Mouse (Mus musculus) limb, embryonic 12.5 days (tissue): ENCODE results near the gene Sec23ip. TPM values are rescaled to one million over a fixed set of nuclear protein-coding genes. Genes with fewer than 3 reads are reported as not detected.
A peak's percentile ranks its signal among the peaks of the same experiment; 100 is the strongest.

ENCODE experiments used
- ATAC-seq: fragments of 200-750 bp; cut with Nextera tagmentation; 2 replicates; pipeline ENCODE4 v1.8.0; 2017; ENCODE audit warnings: low read depth, moderate TSS enrichment; ENCODE audit not compliant: insufficient number of reproducible peaks, insufficient read depth, low FRiP score, low TSS enrichment
- H3K27ac ChIP-seq: fragments of 300-500 bp; sonication (generic); 2 replicates; pipeline ENCODE4 v1.5.1; 2016; ENCODE audit warnings: mild to moderate bottlenecking, moderate library complexity
- H3K27me3 ChIP-seq: fragments of 300-500 bp; sonication (generic); 2 replicates; pipeline ENCODE4 v1.6.1; 2016; ENCODE audit warnings: mild to moderate bottlenecking, moderate library complexity
- H3K36me3 ChIP-seq: fragments of 300-500 bp; sonication (generic); 2 replicates; pipeline ENCODE4 v1.6.1; 2016; ENCODE audit warnings: mild to moderate bottlenecking, moderate library complexity
- H3K4me1 ChIP-seq: fragments of 300-500 bp; sonication (generic); replicated peaks from 2 replicates; pipeline ENCODE4 v1.6.1; 2016
- H3K4me2 ChIP-seq: fragments of 300-500 bp; sonication (generic); 2 replicates; pipeline ENCODE4 v1.6.1; 2016; ENCODE audit warnings: mild to moderate bottlenecking, moderate library complexity
- H3K4me3 ChIP-seq: fragments of 300-500 bp; sonication (generic); replicated peaks from 2 replicates; pipeline ENCODE4 v1.5.1; 2016; ENCODE audit warnings: mild to moderate bottlenecking
- H3K9ac ChIP-seq: fragments of 300-500 bp; sonication (generic); replicated peaks from 2 replicates; pipeline ENCODE4 v1.6.1; 2016; ENCODE audit warnings: mild to moderate bottlenecking, moderate library complexity
- H3K9me3 ChIP-seq: fragments of 300-500 bp; sonication (generic); 2 replicates; pipeline ENCODE4 v1.6.1; 2016; ENCODE audit warnings: mild to moderate bottlenecking, moderate library complexity
- WGBS: fragments of 180-500 bp; shearing (Covaris S2); methylation state at CpG from one replicate; pipeline ENCODE4 v1.1.7; 2016; 5-methylcytosine and 5-hydroxymethylcytosine counted together
- polyA plus RNA-seq: library from polyadenylated mRNA; unstranded; fragments of >200 nt; fragmentation: Nextera tagmentation; extraction: Ambion mirVana; gene quantifications from 2 replicates; pipeline ENCODE4 v1.2.1, GENCODE M21; 2016

Gene Sec23ip
- polyA plus RNA-seq, 1 experiment from 2014 or later = 35.5 TPM

- H3K27ac ChIP-seq = no peak overlapping the region
- H3K9ac ChIP-seq = peak overlapping the region; percentile 98
- 0 out of 2 replicates have a peak, but pooled peaks cover 6% of the 10 kb centered on the region for H3K9me3 ChIP-seq
- peak overlapping the region; percentile 89 for H3K4me2 ChIP-seq
- H3K4me1 ChIP-seq = peaks cover 16% of the 10 kb centered on the region
- 2% methylated on average over 15 of the region's 15 CpGs for WGBS
- H3K27me3 ChIP-seq = no peaks in the 10 kb centered on the region; the same call in 1 of the 2 replicates
- no peak for ATAC-seq
- H3K4me3 ChIP-seq = peak overlapping the region; percentile 99
- peaks cover 24% of the 10 kb centered on the region for H3K36me3 ChIP-seq
Observed at GRCm38 (mm10) chr7:128739116-128739461, 5.7 kb upstream of the Sec23ip start.

- under 1% methylated on average over 77 of the region's 80 CpGs for WGBS
- Histone ChIP-seq H3K4me1 (peaks cover 16% of the 10 kb centered on the region), H3K36me3 (peaks cover 19% of the 10 kb centered on the region), H3K27me3 (no peaks in the 10 kb centered on the region; the same call in 1 of the 2 replicates), H3K9me3 (0 out of 2 replicates have a peak, but pooled peaks cover 3% of the 10 kb centered on the region), H3K4me2 (peak overlapping the region; percentile 89), H3K27ac (peak overlapping the region; percentile 91), H3K4me3 (peak overlapping the region; percentile 99), H3K9ac (peak overlapping the region; percentile 98)
- ATAC-seq = peak; percentile 27; the same call in 1 of the 2 replicates
Observed at GRCm38 (mm10) chr7:128739462-128740277, 5.1 kb upstream of the Sec23ip start.

DNA sequence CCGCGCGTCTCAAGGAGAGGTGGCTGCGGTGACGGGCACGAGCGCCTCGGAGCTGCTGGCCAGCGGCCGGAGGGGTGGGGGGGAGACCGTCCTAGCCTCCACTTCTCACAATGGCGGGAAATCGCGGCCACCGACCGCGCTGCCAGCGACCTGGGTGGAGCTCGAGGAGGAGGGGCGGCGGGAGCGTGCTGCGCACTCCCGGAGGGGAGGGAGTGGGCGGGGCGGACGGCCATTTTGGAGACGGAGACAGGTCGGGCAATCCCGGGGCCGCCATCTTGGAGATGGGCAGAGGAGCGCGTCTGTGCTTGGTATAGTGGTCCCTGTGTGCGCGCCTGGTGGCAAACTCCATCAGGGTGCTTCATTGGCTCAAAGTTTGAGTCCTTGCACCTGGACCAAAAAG, 4.4 kb upstream of the Sec23ip start, which contains the start of gene Mcmbp:
Gene Mcmbp (minus strand): TSS at position 162 of the 400 bp plus-strand sequence.
- H3K9ac ChIP-seq = peak within 1 kb of the TSS; percentile 98
- H3K4me3 ChIP-seq = peak within 1 kb of the TSS; percentile 99
- WGBS = under 1% methylated on average over 34 of the region's 35 CpGs
- ATAC-seq = peak; percentile 61
- H3K36me3 ChIP-seq = peaks cover 15% of the 10 kb centered on the region; the same call in 1 of the 2 replicates
- H3K4me2 ChIP-seq = peak within 1 kb of the TSS; percentile 89
- peaks cover 16% of the 10 kb centered on the region for H3K4me1 ChIP-seq
- H3K27ac ChIP-seq = peak within 1 kb of the TSS; percentile 91
- H3K27me3 ChIP-seq = no peaks in the 10 kb centered on the region; the same call in 1 of the 2 replicates
- H3K9me3 ChIP-seq = no peaks in the 10 kb centered on the region

DNA sequence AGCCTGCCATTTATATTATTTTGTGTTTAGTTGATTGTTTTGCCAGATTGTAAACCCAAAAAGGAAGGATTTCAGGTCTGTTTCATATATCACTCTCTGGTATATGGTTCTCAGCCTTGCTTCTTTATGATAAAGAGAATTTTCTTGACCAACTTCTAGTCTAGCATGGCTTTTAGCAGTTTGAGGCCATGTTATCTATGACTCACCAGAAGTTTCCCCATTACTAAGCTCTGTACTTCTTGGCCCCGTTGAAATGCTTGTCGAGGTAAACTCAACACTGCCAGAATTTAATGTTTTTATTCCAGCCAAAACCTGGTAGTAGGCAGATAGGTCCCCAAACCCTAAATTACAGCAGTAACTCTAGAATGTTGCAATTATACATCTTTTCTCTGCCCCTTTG, 845 bp upstream of the Sec23ip start:
- H3K4me2 ChIP-seq = peak overlapping the region; percentile 90
- H3K27ac ChIP-seq = no peak overlapping the region
- no peaks in the 10 kb centered on the region; the same call in 1 of the 2 replicates for H3K27me3 ChIP-seq
- no peaks in the 10 kb centered on the region for H3K9me3 ChIP-seq
- peak overlapping the region; percentile 97 for H3K4me3 ChIP-seq
- H3K4me1 ChIP-seq = peaks cover 25% of the 10 kb centered on the region
- 57% methylated on average over 2 of the region's 2 CpGs for WGBS
- H3K9ac ChIP-seq = no peak overlapping the region
- H3K36me3 ChIP-seq = peaks cover 9% of the 10 kb centered on the region; the same call in 1 of the 2 replicates
- no peak for ATAC-seq

GRCm38 (mm10) chr7:128746151-128746550, 1.4 kb downstream of the Sec23ip start:
- Histone ChIP-seq H3K4me1 (peaks cover 22% of the 10 kb centered on the region), H3K27me3 (no peaks in the 10 kb centered on the region; the same call in 1 of the 2 replicates), H3K27ac (no peak overlapping the region), H3K4me2 (peak overlapping the region; percentile 90), H3K4me3 (peak overlapping the region; percentile 97), H3K36me3 (peaks cover 23% of the 10 kb centered on the region), H3K9ac (no peak overlapping the region), H3K9me3 (no peaks in the 10 kb centered on the region)
- ATAC-seq = no peak
- WGBS = 92% methylated on average over 10 of the region's 10 CpGs

- Histone ChIP-seq H3K9me3 (no peaks in the 10 kb centered on the region), H3K4me3 (no peak overlapping the region), H3K36me3 (peaks cover 42% of the 10 kb centered on the region), H3K4me1 (peaks cover 22% of the 10 kb centered on the region), H3K27ac (no peak overlapping the region), H3K27me3 (no peaks in the 10 kb centered on the region), H3K9ac (no peak overlapping the region), H3K4me2 (no peak overlapping the region)
- ATAC-seq = no peak
- WGBS = 89% methylated on average over 3 of the region's 3 CpGs
Observed at GRCm38 (mm10) chr7:128748758-128749157, 4.0 kb downstream of the Sec23ip start.

GRCm38 (mm10) chr7:128750296-128750695, 5.6 kb downstream of the Sec23ip start:
- no peak for ATAC-seq
- Histone ChIP-seq H3K27ac (no peak overlapping the region), H3K9me3 (no peaks in the 10 kb centered on the region), H3K4me3 (no peak overlapping the region), H3K4me2 (no peak overlapping the region), H3K4me1 (peaks cover 21% of the 10 kb centered on the region), H3K36me3 (peaks cover 58% of the 10 kb centered on the region), H3K27me3 (no peaks in the 10 kb centered on the region), H3K9ac (no peak overlapping the region)
- 83% methylated on average over 9 of the region's 9 CpGs for WGBS

DNA sequence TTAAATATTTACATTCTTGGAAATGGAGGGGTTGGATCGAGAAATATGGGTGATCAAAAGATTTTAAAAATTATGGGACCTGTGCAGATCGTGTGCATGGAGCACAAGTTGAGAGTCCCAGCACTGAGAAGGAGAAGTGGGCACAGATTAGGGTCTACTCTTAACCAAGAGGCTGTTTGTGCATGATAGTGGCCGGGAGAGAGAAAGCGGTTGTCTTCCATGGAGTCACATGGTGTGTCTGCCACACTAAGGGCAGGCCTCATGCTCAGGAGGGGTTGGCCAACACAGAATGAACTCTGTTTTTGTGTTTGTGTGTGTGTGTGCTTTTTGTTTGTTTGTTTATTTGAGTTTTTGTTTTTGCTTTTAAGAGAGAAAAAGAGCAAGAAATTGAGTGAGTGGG, 7.3 kb downstream of the Sec23ip start:
- Histone ChIP-seq H3K4me3 (no peak overlapping the region), H3K27ac (no peak overlapping the region), H3K9ac (no peak overlapping the region), H3K9me3 (no peaks in the 10 kb centered on the region), H3K27me3 (no peaks in the 10 kb centered on the region), H3K36me3 (peaks cover 74% of the 10 kb centered on the region), H3K4me1 (0 out of 2 replicates have a peak, but pooled peaks cover 6% of the 10 kb centered on the region), H3K4me2 (no peak overlapping the region)
- WGBS = 90% methylated on average over 4 of the region's 4 CpGs
- no peak for ATAC-seq

DNA sequence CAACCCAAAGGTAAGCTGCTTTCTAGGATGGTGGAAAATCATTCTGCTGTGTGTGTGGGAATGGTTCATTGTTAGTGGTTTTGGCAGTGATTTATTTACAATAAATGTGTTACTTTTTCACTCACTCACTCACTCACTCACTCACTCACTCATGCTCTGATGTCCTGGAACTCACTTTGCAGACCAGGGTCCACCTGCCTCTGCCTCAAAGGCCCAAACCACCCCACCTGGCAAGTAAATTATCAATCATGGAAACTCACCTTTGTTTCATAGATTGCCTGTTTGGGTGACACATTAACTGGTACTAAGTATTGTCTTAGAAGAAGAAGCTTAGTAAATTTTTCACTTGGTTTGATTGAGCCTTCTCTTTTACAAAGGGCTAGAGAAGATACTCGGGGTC, 10.7 kb downstream of the Sec23ip start:
- Histone ChIP-seq H3K27ac (no peak overlapping the region), H3K27me3 (no peaks in the 10 kb centered on the region), H3K4me1 (no peaks in the 10 kb centered on the region), H3K9ac (no peak overlapping the region), H3K36me3 (peaks cover 93% of the 10 kb centered on the region), H3K4me3 (no peak overlapping the region), H3K4me2 (no peak overlapping the region), H3K9me3 (no peaks in the 10 kb centered on the region)
- no peak for ATAC-seq
- 96% methylated on average over 1 of the region's 1 CpGs for WGBS

GRCm38 (mm10) chr7:128758948-128759347, 14.2 kb downstream of the Sec23ip start:
- Histone ChIP-seq H3K9ac (no peak overlapping the region), H3K36me3 (peaks cover 96% of the 10 kb centered on the region), H3K27ac (no peak overlapping the region), H3K4me3 (no peak overlapping the region), H3K9me3 (no peaks in the 10 kb centered on the region), H3K4me1 (no peaks in the 10 kb centered on the region), H3K4me2 (no peak overlapping the region), H3K27me3 (no peaks in the 10 kb centered on the region)
- WGBS = 92% methylated on average over 4 of the region's 4 CpGs
- ATAC-seq = no peak

GRCm38 (mm10) chr7:128766696-128767095, 22.0 kb downstream of the Sec23ip start:
- no peaks in the 10 kb centered on the region for H3K4me1 ChIP-seq
- no peak overlapping the region for H3K4me3 ChIP-seq
- no peak overlapping the region for H3K27ac ChIP-seq
- no peak overlapping the region for H3K4me2 ChIP-seq
- H3K27me3 ChIP-seq = no peaks in the 10 kb centered on the region
- peaks cover 92% of the 10 kb centered on the region for H3K36me3 ChIP-seq
- no peak overlapping the region for H3K9ac ChIP-seq
- no peaks in the 10 kb centered on the region for H3K9me3 ChIP-seq
- no peak for ATAC-seq
